Mouse (Mus musculus): Measurements from ENCODE around the gene Syngr1. TPM values are rescaled to one million over a fixed set of nuclear protein-coding genes. Genes with fewer than 3 reads are reported as not detected.
A peak's percentile ranks its signal among the peaks of the same experiment; 100 is the strongest.

Gene Syngr1
- polyA plus RNA-seq, 1 experiment from 2014 or later = 21.5 TPM

DNA sequence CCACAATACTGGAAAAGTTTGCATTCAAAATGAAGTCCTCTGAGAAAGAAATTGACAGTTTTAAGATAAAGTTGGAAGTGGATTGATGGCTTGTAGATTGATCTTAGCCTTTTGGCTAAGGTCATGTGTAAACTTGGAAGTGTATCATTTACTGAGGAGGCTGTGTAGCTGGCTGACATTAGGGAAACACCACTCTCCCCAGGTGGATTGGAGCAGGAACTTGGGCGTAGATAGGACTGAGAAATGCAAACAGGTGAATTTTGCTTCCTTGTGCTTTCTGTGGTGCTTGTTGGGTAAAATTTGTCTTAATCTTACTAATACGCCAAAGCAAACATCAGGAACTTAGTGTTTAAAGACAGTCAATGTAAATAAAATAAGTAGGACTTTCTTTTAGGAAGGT is 49.2 kb downstream of the Syngr1 start:
- no peak for ATAC-seq
- Histone ChIP-seq H3K4me3 (no peak overlapping the region), H3K36me3 (ENCODE audit: poor library complexity, severe bottlenecking) (peaks cover 51% of the 10 kb centered on the region), H3K4me1 (peaks cover 3% of the 10 kb centered on the region; the same call in 1 of the 2 replicates), H3K27me3 (no peaks in the 10 kb centered on the region), H3K9ac (no peak overlapping the region), H3K4me2 (no peak overlapping the region), H3K9me3 (replicated peaks) (no peaks in the 10 kb centered on the region), H3K27ac (no peak overlapping the region)
- 94% methylated on average over 2 of the region's 2 CpGs for WGBS

- no peaks in the 10 kb centered on the region for H3K27me3 ChIP-seq
- H3K4me1 ChIP-seq = peaks cover 3% of the 10 kb centered on the region; the same call in 1 of the 2 replicates
- H3K27ac ChIP-seq = no peak overlapping the region
- no peak for ATAC-seq
- no peak overlapping the region for H3K4me2 ChIP-seq
- H3K4me3 ChIP-seq = no peak overlapping the region
- WGBS = 98% methylated on average over 3 of the region's 3 CpGs
- no peaks in the 10 kb centered on the region for H3K9me3 ChIP-seq (replicated peaks)
- peaks cover 51% of the 10 kb centered on the region for H3K36me3 ChIP-seq (ENCODE audit: poor library complexity, severe bottlenecking)
- no peak overlapping the region for H3K9ac ChIP-seq
These were observed 49.7 kb downstream of the Syngr1 start for GRCm38 (mm10) chr15:80140878-80141277.

DNA sequence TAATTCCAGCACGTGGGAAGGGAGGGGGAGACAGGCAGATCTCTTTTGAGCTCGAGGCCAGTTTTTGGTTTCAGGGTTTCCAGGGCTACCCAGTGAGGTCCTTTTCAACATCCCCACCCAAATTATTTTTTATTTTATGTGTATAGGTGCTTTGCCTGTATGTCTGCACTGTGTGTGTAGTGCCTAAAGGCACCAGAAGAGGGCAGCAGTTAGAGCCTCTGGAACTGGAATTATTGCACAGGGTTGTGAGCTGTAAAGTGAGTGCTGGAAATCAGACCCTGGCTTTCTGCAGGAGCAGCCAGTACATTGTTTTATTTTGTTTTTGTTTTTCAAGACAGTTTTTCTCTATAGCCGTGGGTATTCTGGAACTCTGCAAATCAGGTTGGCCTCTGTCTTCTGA is 51.0 kb downstream of the Syngr1 start:
- WGBS = 97% methylated on average over 3 of the region's 3 CpGs

GRCm38 (mm10) chr15:80143760-80144159 is 52.6 kb downstream of the Syngr1 start:
- Histone ChIP-seq H3K4me3 (no peak overlapping the region), H3K9ac (no peak overlapping the region), H3K9me3 (replicated peaks) (no peaks in the 10 kb centered on the region), H3K27ac (no peak overlapping the region), H3K4me1 (no peaks in the 10 kb centered on the region), H3K4me2 (no peak overlapping the region), H3K27me3 (no peaks in the 10 kb centered on the region), H3K36me3 (ENCODE audit: poor library complexity, severe bottlenecking) (peaks cover 45% of the 10 kb centered on the region)
- no peak for ATAC-seq
- WGBS = 92% methylated on average over 6 of the region's 6 CpGs

More for the DNA sequence above, 51.0 kb downstream of the Syngr1 start:
- H3K27ac ChIP-seq = no peak overlapping the region
- peaks cover 38% of the 10 kb centered on the region for H3K36me3 ChIP-seq (ENCODE audit: poor library complexity, severe bottlenecking)
- no peaks in the 10 kb centered on the region for H3K27me3 ChIP-seq
- no peaks in the 10 kb centered on the region for H3K9me3 ChIP-seq (replicated peaks)
- no peak overlapping the region for H3K4me2 ChIP-seq
- no peak for ATAC-seq
- peaks cover 3% of the 10 kb centered on the region; the same call in 1 of the 2 replicates for H3K4me1 ChIP-seq
- no peak overlapping the region for H3K4me3 ChIP-seq
- no peak overlapping the region for H3K9ac ChIP-seq

- Histone ChIP-seq H3K27me3 (no peaks in the 10 kb centered on the region), H3K9ac (no peak overlapping the region), H3K4me2 (no peak overlapping the region), H3K36me3 (ENCODE audit: poor library complexity, severe bottlenecking) (peaks cover 58% of the 10 kb centered on the region), H3K9me3 (replicated peaks) (no peaks in the 10 kb centered on the region), H3K27ac (no peak overlapping the region), H3K4me3 (no peak overlapping the region), H3K4me1 (no peaks in the 10 kb centered on the region)
- ATAC-seq = no peak
- WGBS = 97% methylated on average over 5 of the region's 5 CpGs
These were observed 54.3 kb downstream of the Syngr1 start for GRCm38 (mm10) chr15:80145397-80145796.

- Histone ChIP-seq H3K4me2 (no peak overlapping the region), H3K36me3 (ENCODE audit: poor library complexity, severe bottlenecking) (peaks cover 58% of the 10 kb centered on the region)
- WGBS = 75% methylated on average over 6 of the region's 6 CpGs
These were observed 55.0 kb downstream of the Syngr1 start for GRCm38 (mm10) chr15:80146153-80146552.

DNA sequence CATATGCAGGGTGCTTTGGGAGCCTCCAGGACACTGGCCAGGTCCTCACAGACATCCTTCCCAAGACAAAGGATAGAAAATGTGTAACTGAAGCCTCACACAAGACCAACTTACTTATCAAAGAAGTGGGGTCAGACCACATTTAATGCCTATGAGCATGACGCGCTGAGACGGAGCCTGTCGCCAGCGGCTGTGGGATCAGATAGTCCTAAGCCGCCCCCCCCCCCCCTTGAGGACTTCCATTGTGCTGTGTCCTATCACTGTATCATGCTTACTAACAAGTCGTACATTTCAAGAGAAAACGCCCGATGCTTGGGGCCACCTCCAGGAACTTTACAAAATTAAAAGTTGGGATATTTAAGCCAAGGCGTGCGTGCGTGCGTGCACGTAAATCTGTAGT is 56.0 kb downstream of the Syngr1 start:
- Histone ChIP-seq H3K4me1 (no peaks in the 10 kb centered on the region), H3K27me3 (no peaks in the 10 kb centered on the region), H3K4me2 (no peak overlapping the region), H3K9me3 (replicated peaks) (no peaks in the 10 kb centered on the region), H3K27ac (no peak overlapping the region), H3K36me3 (ENCODE audit: poor library complexity, severe bottlenecking) (peaks cover 58% of the 10 kb centered on the region), H3K9ac (no peak overlapping the region), H3K4me3 (no peak overlapping the region)
- WGBS = 90% methylated on average over 14 of the region's 14 CpGs
- no peak for ATAC-seq

More at GRCm38 (mm10) chr15:80146153-80146552, 55.0 kb downstream of the Syngr1 start:
- Histone ChIP-seq H3K4me1 (no peaks in the 10 kb centered on the region), H3K9me3 (replicated peaks) (no peaks in the 10 kb centered on the region), H3K4me3 (no peak overlapping the region), H3K27me3 (no peaks in the 10 kb centered on the region), H3K27ac (peak overlapping the region; percentile 19; the same call in 1 of the 2 replicates), H3K9ac (no peak overlapping the region; the same call in 1 of the 2 replicates)
- no peak for ATAC-seq

- H3K36me3 ChIP-seq (ENCODE audit: poor library complexity, severe bottlenecking) = peaks cover 59% of the 10 kb centered on the region
- WGBS = 87% methylated on average over 5 of the region's 5 CpGs
- ATAC-seq = no peak
These were observed 56.4 kb downstream of the Syngr1 start for GRCm38 (mm10) chr15:80147511-80147910.

GRCm38 (mm10) chr15:80148565-80148964 is 57.4 kb downstream of the Syngr1 start:
- Histone ChIP-seq H3K27ac (no peak overlapping the region), H3K36me3 (ENCODE audit: poor library complexity, severe bottlenecking) (peaks cover 63% of the 10 kb centered on the region), H3K27me3 (no peaks in the 10 kb centered on the region), H3K9ac (no peak overlapping the region), H3K4me3 (no peak overlapping the region), H3K4me2 (no peak overlapping the region), H3K9me3 (replicated peaks) (no peaks in the 10 kb centered on the region), H3K4me1 (no peaks in the 10 kb centered on the region)
- WGBS = 88% methylated on average over 8 of the region's 8 CpGs
- no peak for ATAC-seq

More at GRCm38 (mm10) chr15:80147511-80147910, 56.4 kb downstream of the Syngr1 start:
- Histone ChIP-seq H3K4me3 (no peak overlapping the region), H3K27ac (no peak overlapping the region), H3K27me3 (no peaks in the 10 kb centered on the region), H3K9me3 (replicated peaks) (no peaks in the 10 kb centered on the region), H3K9ac (no peak overlapping the region), H3K4me1 (no peaks in the 10 kb centered on the region), H3K4me2 (no peak overlapping the region)

- Histone ChIP-seq H3K9me3 (replicated peaks) (no peaks in the 10 kb centered on the region), H3K36me3 (ENCODE audit: poor library complexity, severe bottlenecking) (peaks cover 66% of the 10 kb centered on the region)
- 94% methylated on average over 7 of the region's 7 CpGs for WGBS
These were observed 58.4 kb downstream of the Syngr1 start for GRCm38 (mm10) chr15:80149517-80149916.

GRCm38 (mm10) chr15:80152663-80153062 is 61.5 kb downstream of the Syngr1 start:
- Histone ChIP-seq H3K9ac (no peak overlapping the region), H3K4me1 (no peaks in the 10 kb centered on the region), H3K36me3 (ENCODE audit: poor library complexity, severe bottlenecking) (peaks cover 94% of the 10 kb centered on the region), H3K27me3 (no peaks in the 10 kb centered on the region), H3K4me3 (no peak overlapping the region), H3K9me3 (replicated peaks) (no peaks in the 10 kb centered on the region), H3K27ac (no peak overlapping the region), H3K4me2 (no peak overlapping the region)
- no peak for ATAC-seq
- WGBS = 92% methylated on average over 10 of the region's 10 CpGs

More at GRCm38 (mm10) chr15:80149517-80149916, 58.4 kb downstream of the Syngr1 start:
- no peaks in the 10 kb centered on the region for H3K4me1 ChIP-seq
- ATAC-seq = no peak
- H3K4me2 ChIP-seq = no peak overlapping the region
- no peaks in the 10 kb centered on the region for H3K27me3 ChIP-seq
- no peak overlapping the region for H3K9ac ChIP-seq
- H3K27ac ChIP-seq = no peak overlapping the region
- no peak overlapping the region for H3K4me3 ChIP-seq

- Histone ChIP-seq H3K36me3 (ENCODE audit: poor library complexity, severe bottlenecking) (peaks cover 96% of the 10 kb centered on the region), H3K4me1 (no peaks in the 10 kb centered on the region), H3K27ac (no peak overlapping the region), H3K27me3 (no peaks in the 10 kb centered on the region), H3K9me3 (replicated peaks) (no peaks in the 10 kb centered on the region), H3K9ac (no peak overlapping the region), H3K4me3 (no peak overlapping the region), H3K4me2 (no peak overlapping the region)
- WGBS = 90% methylated on average over 11 of the region's 11 CpGs
- ATAC-seq = no peak
These were observed 62.6 kb downstream of the Syngr1 start for GRCm38 (mm10) chr15:80153757-80154156.

DNA sequence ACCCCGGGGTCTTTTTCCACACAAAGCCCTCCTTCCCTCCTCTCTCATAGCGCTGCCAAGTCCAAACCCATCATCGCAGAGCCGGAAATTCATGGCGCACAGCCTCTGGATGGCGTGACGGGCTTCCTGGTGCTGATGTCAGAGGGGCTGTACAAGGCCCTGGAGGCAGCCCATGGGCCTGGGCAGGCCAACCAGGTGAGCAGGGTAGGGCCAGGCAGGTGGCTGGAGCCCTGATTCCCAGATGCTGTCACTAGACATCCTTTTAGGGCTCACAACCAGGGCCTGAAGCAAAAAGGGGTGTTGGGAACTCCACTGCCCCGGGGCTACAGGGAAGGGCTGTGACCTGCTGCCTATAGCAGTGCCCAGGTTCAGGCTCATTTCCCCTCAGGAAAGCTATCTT is 64.6 kb downstream of the Syngr1 start:
- peaks cover 96% of the 10 kb centered on the region for H3K36me3 ChIP-seq (ENCODE audit: poor library complexity, severe bottlenecking)

More for the DNA sequence above, 64.6 kb downstream of the Syngr1 start:
- H3K9ac ChIP-seq = no peak overlapping the region
- no peak overlapping the region for H3K27ac ChIP-seq
- no peak overlapping the region for H3K4me3 ChIP-seq
- no peak for ATAC-seq
- H3K9me3 ChIP-seq (replicated peaks) = no peaks in the 10 kb centered on the region
- H3K4me2 ChIP-seq = no peak overlapping the region
- no peaks in the 10 kb centered on the region for H3K4me1 ChIP-seq
- H3K27me3 ChIP-seq = no peaks in the 10 kb centered on the region
- 94% methylated on average over 8 of the region's 8 CpGs for WGBS
